Mouse (Mus musculus) limb, embryonic 12.5 days (tissue): ENCODE measurements around the gene Sh3bgrl2. TPM values are rescaled to one million over a fixed set of nuclear protein-coding genes. Genes with fewer than 3 reads are reported as not detected.
"Not testable (repeated sequence)": the region's sequence is repeated elsewhere in the genome, so short reads cannot be mapped to it uniquely, and the experiment has no call there.

Source experiments
- ATAC-seq: fragments of 200-750 bp; cut with Nextera tagmentation; 2 replicates; pipeline ENCODE4 v1.8.0; 2017; ENCODE audit warnings: low read depth, moderate TSS enrichment; ENCODE audit not compliant: insufficient number of reproducible peaks, insufficient read depth, low FRiP score, low TSS enrichment
- H3K27ac ChIP-seq: fragments of 300-500 bp; sonication (generic); 2 replicates; pipeline ENCODE4 v1.5.1; 2016; ENCODE audit warnings: mild to moderate bottlenecking, moderate library complexity
- H3K27me3 ChIP-seq: fragments of 300-500 bp; sonication (generic); 2 replicates; pipeline ENCODE4 v1.6.1; 2016; ENCODE audit warnings: mild to moderate bottlenecking, moderate library complexity
- H3K36me3 ChIP-seq: fragments of 300-500 bp; sonication (generic); 2 replicates; pipeline ENCODE4 v1.6.1; 2016; ENCODE audit warnings: mild to moderate bottlenecking, moderate library complexity
- H3K4me1 ChIP-seq: fragments of 300-500 bp; sonication (generic); replicated peaks from 2 replicates; pipeline ENCODE4 v1.6.1; 2016
- H3K4me2 ChIP-seq: fragments of 300-500 bp; sonication (generic); 2 replicates; pipeline ENCODE4 v1.6.1; 2016; ENCODE audit warnings: mild to moderate bottlenecking, moderate library complexity
- H3K4me3 ChIP-seq: fragments of 300-500 bp; sonication (generic); replicated peaks from 2 replicates; pipeline ENCODE4 v1.5.1; 2016; ENCODE audit warnings: mild to moderate bottlenecking
- H3K9ac ChIP-seq: fragments of 300-500 bp; sonication (generic); replicated peaks from 2 replicates; pipeline ENCODE4 v1.6.1; 2016; ENCODE audit warnings: mild to moderate bottlenecking, moderate library complexity
- H3K9me3 ChIP-seq: fragments of 300-500 bp; sonication (generic); 2 replicates; pipeline ENCODE4 v1.6.1; 2016; ENCODE audit warnings: mild to moderate bottlenecking, moderate library complexity
- WGBS: fragments of 180-500 bp; shearing (Covaris S2); methylation state at CpG from one replicate; pipeline ENCODE4 v1.1.7; 2016; 5-methylcytosine and 5-hydroxymethylcytosine counted together
- polyA plus RNA-seq: library from polyadenylated mRNA; unstranded; fragments of >200 nt; fragmentation: Nextera tagmentation; extraction: Ambion mirVana; gene quantifications from 2 replicates; pipeline ENCODE4 v1.2.1, GENCODE M21; 2016

The Sh3bgrl2 gene
- 8.9 and 9.6 TPM in 2 replicates for polyA plus RNA-seq

DNA sequence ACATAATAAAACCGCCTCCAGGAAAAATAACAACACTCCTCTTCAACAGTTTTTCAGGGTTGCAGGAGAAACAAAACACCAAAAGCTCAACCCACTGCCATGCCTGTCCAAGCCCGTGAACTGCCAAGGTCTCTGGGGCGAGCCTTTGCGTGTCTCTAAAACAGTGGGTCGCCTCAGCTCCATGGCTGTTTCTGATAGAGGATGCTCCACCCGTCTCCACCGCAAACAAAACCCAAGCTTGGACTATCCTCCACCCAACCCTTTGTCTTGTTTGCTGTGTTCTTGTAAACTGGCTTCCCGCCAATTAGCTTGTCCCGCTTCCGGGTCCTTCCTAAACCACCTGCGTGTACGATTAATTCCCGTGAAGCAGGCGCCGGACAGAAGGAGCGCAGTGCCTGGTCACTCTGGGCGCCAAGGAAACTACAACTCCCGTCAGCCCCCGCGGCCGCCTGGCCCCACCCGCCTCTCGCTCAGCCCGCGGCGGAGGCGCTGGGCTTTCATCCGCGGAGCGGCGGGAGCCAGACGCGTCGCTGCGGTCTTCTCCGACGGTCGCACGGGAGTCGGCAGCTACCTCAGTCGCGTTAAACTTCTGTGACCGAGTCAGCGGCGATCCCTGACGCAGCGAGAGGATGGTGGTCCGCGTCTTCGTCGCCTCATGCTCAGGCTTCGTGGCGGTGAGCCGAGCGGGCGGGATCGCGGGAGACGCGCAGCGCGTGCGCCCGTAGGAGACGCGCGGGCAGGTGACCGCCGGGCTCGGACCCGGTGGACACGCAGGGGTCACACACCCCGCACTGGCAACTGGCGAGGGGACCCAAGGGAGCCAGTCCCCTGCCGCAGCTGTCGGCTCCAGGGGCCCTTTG, at the start of gene Sh3bgrl2:
Gene Sh3bgrl2, plus strand, starts transcription at position 498 of the 860 bp plus-strand sequence.
- no peaks in the 10 kb centered on the region for H3K9me3 ChIP-seq
- H3K9ac ChIP-seq = peak within 1 kb of the TSS; percentile 55
- H3K27me3 ChIP-seq = peaks cover 6% of the 10 kb centered on the region; the same call in 1 of the 2 replicates
- peak within 1 kb of the TSS; percentile 65 for H3K4me3 ChIP-seq
- WGBS = 3% methylated on average over 76 of the region's 76 CpGs
- peak within 1 kb of the TSS; percentile 68 for H3K4me2 ChIP-seq
- peaks cover 3% of the 10 kb centered on the region; the same call in 1 of the 2 replicates for H3K4me1 ChIP-seq
- H3K27ac ChIP-seq = no peak within 1 kb of the TSS
- no peaks in the 10 kb centered on the region for H3K36me3 ChIP-seq
- peak; percentile 92 for ATAC-seq

DNA sequence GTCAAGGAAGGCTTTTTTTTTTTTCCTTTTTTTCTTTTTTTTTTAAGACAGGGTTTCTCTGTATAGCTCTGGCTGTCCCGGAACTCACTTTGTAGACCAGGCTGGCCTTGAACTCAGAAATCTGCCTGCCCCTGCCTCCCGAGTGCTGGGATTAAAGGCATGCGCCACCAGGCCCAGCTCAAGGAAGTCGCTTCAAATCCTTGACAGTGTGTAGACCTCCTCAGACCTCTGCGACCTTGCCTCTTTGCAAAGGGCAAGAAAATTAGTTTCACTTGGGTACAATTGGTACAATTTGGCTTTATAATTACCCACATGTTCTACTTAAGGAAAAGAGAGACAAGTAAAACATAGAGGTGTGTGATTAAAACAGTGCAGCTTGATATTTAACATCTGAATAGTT, 29.0 kb upstream of the Sh3bgrl2 start:
- H3K4me3 ChIP-seq, H3K9me3 ChIP-seq, H3K4me2 ChIP-seq, H3K4me1 ChIP-seq, H3K9ac ChIP-seq, H3K27ac ChIP-seq, H3K36me3 ChIP-seq, H3K27me3 ChIP-seq, ATAC-seq: not testable (repeated sequence)
- 79% methylated on average over 5 of the region's 5 CpGs for WGBS

DNA sequence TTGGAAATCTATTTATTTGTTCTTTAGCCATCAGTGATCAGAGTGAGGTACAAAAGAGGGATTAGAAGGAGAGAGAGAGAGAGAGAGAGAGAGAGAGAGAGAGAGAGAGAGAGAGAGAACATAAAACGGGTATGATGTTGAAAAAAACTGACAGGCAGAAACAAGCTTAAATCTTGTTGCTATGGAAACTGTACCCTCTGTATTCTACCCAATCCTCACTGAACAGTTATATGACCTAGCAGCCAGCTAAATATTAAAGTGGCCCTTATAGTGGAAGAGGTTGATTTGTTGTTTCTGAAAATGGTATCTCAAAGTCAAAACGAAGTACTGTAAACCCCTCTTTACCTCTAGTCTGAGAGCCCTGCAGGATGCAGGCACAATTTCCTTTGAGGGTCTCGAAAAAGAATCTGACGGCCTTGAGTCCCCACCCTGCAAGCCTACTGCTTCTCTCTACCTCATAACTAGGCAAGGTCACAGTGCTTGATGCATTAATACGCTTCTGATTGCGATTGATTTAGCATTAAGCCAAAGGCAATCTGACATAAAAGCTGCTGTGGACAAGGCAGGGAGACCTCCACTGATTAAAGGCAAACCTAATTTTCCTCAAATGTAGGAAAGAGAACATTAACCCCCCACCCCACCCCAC, 28.5 kb upstream of the Sh3bgrl2 start:
- Histone ChIP-seq H3K9me3 (no peaks in the 10 kb centered on the region), H3K27me3 (no peaks in the 10 kb centered on the region), H3K4me3 (no peak overlapping the region), H3K4me2 (no peak overlapping the region), H3K36me3 (no peaks in the 10 kb centered on the region), H3K9ac (no peak overlapping the region), H3K4me1 (no peaks in the 10 kb centered on the region), H3K27ac (no peak overlapping the region)
- no peak for ATAC-seq
- 69% methylated on average over 6 of the region's 6 CpGs for WGBS

DNA sequence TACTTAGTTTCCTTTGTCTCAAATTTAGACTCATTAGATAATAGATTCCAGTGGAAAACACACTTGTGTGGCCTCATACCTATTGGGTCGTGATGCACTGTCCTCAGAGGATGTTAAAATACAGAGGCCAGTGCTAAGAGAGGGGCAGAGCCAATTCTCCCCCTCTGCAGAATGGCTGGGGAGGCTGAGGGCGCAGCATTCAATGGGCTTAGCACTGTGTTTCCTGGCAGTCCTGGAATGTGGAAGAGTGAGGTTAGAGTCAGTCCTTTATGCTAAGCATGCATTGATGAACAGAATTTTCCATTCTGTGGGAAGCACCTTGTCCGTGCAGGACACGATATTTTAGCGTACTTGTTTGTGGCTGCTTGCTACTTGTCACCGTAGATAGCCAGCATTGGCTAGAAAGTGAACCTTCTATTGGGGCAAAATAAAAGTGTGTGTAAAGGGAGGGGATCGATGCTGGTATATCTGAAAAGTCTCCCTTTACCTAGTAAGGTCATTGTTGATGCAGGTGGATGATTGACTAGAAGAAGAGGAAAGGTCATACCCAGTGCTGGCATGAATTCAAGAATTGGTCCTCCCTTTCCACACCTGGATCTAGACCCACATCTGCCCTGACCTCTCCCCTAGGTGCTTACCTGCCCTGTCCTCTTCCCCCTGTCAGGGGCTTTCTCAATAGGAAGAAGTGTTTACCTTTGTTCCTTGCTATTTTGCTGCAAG, 20.6 kb upstream of the Sh3bgrl2 start:
- H3K27me3 ChIP-seq = no peaks in the 10 kb centered on the region
- WGBS = 88% methylated on average over 7 of the region's 7 CpGs
- ATAC-seq = no peak

DNA sequence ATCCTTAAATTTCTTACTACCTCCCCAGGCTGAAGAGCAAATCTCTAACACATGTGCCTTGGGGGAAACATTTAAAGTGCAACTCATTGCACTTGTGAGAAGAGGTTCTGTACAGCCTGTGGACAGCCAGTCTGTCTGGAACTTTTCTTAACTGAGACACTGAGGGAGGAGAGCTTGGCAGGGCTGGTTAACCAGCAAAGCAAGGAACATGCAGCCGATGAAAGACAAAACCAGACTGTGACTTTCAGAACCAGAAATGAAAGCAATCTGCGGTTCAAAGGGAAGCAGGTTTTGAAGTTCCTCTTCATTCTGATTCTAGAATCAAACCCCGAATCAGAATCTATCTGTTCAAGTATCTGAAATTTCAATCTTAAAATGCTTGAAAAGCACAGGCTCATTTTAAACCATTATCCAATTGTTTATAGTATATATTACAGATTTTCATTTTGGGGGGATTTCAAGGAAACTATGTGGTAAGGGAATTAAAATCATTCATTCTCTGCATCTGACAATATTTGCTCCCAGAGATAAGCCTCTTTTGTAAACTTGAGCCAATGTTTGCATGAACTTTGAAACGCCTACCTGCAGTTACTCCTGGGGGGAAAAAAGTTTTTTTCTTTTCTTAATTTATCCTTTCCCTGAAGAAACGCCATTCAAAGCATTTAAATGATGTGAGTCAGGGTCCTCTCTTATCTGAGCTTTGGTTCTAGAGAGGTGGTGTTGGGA, 14.9 kb upstream of the Sh3bgrl2 start:
- no peaks in the 10 kb centered on the region for H3K27me3 ChIP-seq
- no peaks in the 10 kb centered on the region for H3K36me3 ChIP-seq
- H3K9ac ChIP-seq = no peak overlapping the region
- 80% methylated on average over 5 of the region's 5 CpGs for WGBS
- no peak overlapping the region for H3K4me2 ChIP-seq
- no peaks in the 10 kb centered on the region for H3K9me3 ChIP-seq
- H3K4me1 ChIP-seq = 0 out of 2 replicates have a peak, but pooled peaks cover 3% of the 10 kb centered on the region
- ATAC-seq = no peak
- H3K27ac ChIP-seq = no peak overlapping the region
- H3K4me3 ChIP-seq = no peak overlapping the region

More for the DNA sequence above, 20.6 kb upstream of the Sh3bgrl2 start:
- Histone ChIP-seq H3K9ac (no peak overlapping the region), H3K27ac (no peak overlapping the region), H3K4me1 (no peaks in the 10 kb centered on the region), H3K36me3 (no peaks in the 10 kb centered on the region), H3K9me3 (no peaks in the 10 kb centered on the region), H3K4me2 (no peak overlapping the region), H3K4me3 (no peak overlapping the region)

DNA sequence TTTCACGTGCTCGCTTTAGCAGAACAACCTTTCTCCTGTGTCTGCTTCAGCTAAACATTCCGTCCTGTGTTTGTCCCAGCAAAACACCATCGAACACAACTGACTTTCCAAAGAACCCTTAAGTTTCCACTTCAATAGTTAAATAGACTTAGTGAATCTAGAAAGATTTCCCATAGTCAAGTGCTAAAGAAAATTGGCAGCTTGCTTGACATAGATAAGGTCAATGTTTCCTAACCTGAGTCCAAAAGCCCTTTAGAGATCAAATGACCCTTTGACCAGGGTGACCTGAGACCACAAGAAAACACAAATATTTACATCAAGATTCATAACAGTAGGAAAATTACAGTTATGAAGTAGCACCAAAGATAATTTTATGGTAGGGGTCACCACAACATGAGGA, 11.2 kb upstream of the Sh3bgrl2 start:
- no peak overlapping the region for H3K4me2 ChIP-seq
- 94% methylated on average over 4 of the region's 4 CpGs for WGBS
- ATAC-seq = no peak

DNA sequence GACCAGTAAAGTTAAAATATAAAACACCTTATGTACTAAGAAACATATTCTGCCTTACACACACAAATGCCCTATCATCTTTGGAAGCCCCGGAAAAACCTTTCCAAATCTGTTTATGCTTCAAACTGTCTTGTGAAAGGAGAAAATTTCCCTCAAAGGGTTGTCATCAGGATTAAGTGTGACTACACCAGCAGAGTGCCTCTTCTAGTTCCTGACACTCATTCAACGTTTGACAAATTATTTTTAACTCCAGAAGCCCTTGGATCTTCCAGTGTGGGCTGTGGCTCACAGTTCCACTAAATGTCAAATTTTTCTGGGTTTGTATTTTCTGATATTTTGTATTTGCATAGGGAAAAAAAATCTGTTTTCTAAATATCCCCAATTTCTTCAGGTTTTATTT, 10.6 kb upstream of the Sh3bgrl2 start:
- H3K9me3 ChIP-seq = no peaks in the 10 kb centered on the region
- H3K27ac ChIP-seq = no peak overlapping the region
- no peak overlapping the region for H3K9ac ChIP-seq
- no peak overlapping the region for H3K4me3 ChIP-seq
- peaks cover 7% of the 10 kb centered on the region; the same call in 1 of the 2 replicates for H3K4me1 ChIP-seq
- WGBS = 55% methylated on average over 2 of the region's 2 CpGs
- H3K36me3 ChIP-seq = no peaks in the 10 kb centered on the region
- no peaks in the 10 kb centered on the region for H3K27me3 ChIP-seq
- ATAC-seq = no peak
- no peak overlapping the region for H3K4me2 ChIP-seq

More for the DNA sequence above, 11.2 kb upstream of the Sh3bgrl2 start:
- no peaks in the 10 kb centered on the region for H3K27me3 ChIP-seq
- no peaks in the 10 kb centered on the region for H3K9me3 ChIP-seq
- peaks cover 7% of the 10 kb centered on the region; the same call in 1 of the 2 replicates for H3K4me1 ChIP-seq
- no peak overlapping the region for H3K9ac ChIP-seq
- no peak overlapping the region for H3K4me3 ChIP-seq
- H3K27ac ChIP-seq = no peak overlapping the region
- no peaks in the 10 kb centered on the region for H3K36me3 ChIP-seq

DNA sequence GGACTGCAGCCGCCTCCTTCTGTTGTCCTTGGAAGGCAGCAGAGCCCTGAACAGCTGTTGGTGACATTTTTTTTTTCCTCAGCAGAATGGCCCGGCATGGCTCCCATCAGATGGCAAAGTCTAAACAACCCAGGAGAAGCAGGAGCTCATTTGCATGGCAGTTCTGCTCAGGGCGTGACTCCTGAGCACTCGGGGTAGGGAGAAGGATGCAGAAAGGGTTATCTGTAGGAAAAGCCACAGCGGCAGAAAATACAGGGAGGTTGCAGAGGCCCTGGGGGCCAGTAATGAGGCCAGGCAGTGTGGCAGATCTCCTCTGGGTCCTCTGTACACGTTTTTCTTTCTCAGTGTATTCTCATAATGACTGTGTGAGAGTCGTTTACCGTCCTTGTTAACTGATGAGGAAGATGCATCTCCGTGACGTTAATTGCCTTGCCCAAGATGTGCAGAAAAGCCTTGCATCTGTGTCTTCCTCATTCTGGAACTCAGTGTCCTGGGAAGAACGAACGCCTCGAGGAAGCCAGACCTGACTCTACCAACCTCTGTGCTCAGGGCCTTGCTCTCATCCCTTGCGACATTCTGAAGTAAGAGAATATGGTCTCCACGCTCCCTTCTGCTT, 10.1 kb upstream of the Sh3bgrl2 start:
- no peak overlapping the region for H3K4me3 ChIP-seq
- no peaks in the 10 kb centered on the region for H3K27me3 ChIP-seq
- no peak overlapping the region for H3K27ac ChIP-seq
- H3K36me3 ChIP-seq = no peaks in the 10 kb centered on the region
- H3K9ac ChIP-seq = no peak overlapping the region
- H3K9me3 ChIP-seq = no peaks in the 10 kb centered on the region
- 43% methylated on average over 15 of the region's 15 CpGs for WGBS
- H3K4me1 ChIP-seq = peaks cover 7% of the 10 kb centered on the region; the same call in 1 of the 2 replicates
- no peak for ATAC-seq
- no peak overlapping the region for H3K4me2 ChIP-seq

DNA sequence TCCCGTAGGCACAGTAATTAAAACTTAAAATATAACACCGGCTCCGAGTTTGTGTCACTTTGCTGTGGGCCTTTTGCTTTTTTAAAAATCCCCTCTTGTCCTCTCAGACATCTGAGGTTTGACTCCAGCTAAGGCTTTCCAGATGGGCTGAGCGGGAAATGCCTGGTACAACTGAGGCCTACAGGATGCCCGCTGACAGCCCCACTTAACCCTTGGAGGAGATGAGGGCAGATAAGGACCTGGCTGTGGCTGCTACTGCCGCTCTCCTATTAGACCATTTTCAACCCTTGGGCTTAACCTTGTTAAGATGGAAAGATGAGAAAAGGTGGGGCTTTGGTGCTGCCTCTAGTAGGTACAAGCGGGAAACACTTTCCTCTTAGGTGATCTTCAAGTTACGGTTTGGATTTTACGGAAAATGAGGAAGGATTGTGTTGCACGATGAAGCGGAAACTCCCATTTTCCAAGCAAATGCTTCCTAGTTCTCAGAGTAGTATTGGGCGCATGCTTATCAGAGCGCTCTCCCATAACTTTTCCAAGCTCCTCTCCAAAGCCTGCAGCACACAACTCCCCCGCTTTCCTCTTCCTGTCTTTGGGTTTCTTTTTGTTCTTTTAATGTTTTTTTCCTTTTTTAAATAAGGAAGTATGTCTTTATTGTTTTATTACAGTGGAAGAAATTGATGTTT, 8.2 kb upstream of the Sh3bgrl2 start:
- H3K4me3 ChIP-seq = no peak overlapping the region
- no peak overlapping the region for H3K27ac ChIP-seq
- peaks cover 7% of the 10 kb centered on the region; the same call in 1 of the 2 replicates for H3K4me1 ChIP-seq
- no peaks in the 10 kb centered on the region for H3K9me3 ChIP-seq
- WGBS = 83% methylated on average over 14 of the region's 14 CpGs
- no peak overlapping the region for H3K9ac ChIP-seq
- ATAC-seq = no peak
- H3K27me3 ChIP-seq = no peaks in the 10 kb centered on the region
- H3K36me3 ChIP-seq = no peaks in the 10 kb centered on the region
- no peak overlapping the region for H3K4me2 ChIP-seq

DNA sequence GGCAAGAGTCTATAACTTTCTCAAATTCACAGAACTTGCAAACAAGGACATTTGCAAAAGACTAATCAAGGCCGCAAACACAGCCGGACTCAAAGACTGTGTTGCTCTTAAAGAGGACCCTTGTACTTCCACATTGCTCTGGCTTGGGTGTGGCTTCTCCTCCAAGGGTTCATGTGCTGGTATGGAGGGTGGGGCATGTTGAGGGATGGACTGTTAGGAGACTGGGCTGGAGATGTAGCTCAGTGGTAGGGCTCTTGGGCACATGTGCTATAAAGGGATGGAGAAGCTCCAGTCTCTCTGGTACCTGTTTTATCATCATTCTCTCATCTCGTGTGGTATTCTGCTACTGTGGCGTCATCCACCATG, 7.7 kb upstream of the Sh3bgrl2 start:
- no peak for ATAC-seq
- no peak overlapping the region for H3K4me2 ChIP-seq

More for the DNA sequence above, 7.7 kb upstream of the Sh3bgrl2 start:
- WGBS = 93% methylated on average over 4 of the region's 4 CpGs
- Histone ChIP-seq H3K9me3 (no peaks in the 10 kb centered on the region), H3K27me3 (no peaks in the 10 kb centered on the region), H3K36me3 (no peaks in the 10 kb centered on the region), H3K4me1 (peaks cover 7% of the 10 kb centered on the region; the same call in 1 of the 2 replicates), H3K4me3 (no peak overlapping the region), H3K27ac (no peak overlapping the region), H3K9ac (no peak overlapping the region)
